Mouse (Mus musculus): ENCODE data around the gene Mtss1l. TPM values are rescaled to one million over a fixed set of nuclear protein-coding genes. Genes with fewer than 3 reads are reported as not detected.

The Mtss1l gene
- polyA plus RNA-seq, 1 experiment from 2014 or later = 31.8 TPM

DNA sequence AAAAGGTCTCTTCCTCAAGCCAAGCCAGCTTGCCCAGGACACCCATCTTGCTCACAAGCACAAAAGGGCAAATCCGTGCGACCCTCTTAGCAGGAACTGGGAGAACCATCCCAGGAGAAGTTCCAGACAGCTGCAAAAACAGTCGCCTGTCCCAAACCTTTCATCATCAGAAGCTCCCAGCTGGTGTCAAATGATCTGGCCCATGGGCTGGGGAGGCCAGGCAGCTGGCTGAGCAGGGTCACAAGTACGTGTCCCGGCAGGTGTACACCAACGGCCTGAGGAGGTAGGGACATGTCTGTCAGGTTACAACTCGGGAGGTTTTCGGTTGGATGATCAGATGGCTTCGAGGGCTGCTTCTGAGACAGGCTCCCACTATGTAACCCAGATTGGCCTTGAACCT, 25.4 kb downstream of the Mtss1l start:
- Histone ChIP-seq H3K27me3 (replicated peaks) (no peaks in the 10 kb centered on the region), H3K36me3 (no peaks in the 10 kb centered on the region; the same call in 1 of the 2 replicates), H3K4me1 (peaks cover 7% of the 10 kb centered on the region; the same call in 1 of the 2 replicates), H3K27ac (replicated peaks) (no peak overlapping the region), H3K9ac (replicated peaks) (no peak overlapping the region), H3K4me3 (replicated peaks) (no peak overlapping the region), H3K4me2 (no peak overlapping the region), H3K9me3 (replicated peaks) (no peaks in the 10 kb centered on the region)
- ATAC-seq (ENCODE audit: low FRiP score) = no peak
- WGBS = 81% methylated on average over 9 of the region's 9 CpGs

DNA sequence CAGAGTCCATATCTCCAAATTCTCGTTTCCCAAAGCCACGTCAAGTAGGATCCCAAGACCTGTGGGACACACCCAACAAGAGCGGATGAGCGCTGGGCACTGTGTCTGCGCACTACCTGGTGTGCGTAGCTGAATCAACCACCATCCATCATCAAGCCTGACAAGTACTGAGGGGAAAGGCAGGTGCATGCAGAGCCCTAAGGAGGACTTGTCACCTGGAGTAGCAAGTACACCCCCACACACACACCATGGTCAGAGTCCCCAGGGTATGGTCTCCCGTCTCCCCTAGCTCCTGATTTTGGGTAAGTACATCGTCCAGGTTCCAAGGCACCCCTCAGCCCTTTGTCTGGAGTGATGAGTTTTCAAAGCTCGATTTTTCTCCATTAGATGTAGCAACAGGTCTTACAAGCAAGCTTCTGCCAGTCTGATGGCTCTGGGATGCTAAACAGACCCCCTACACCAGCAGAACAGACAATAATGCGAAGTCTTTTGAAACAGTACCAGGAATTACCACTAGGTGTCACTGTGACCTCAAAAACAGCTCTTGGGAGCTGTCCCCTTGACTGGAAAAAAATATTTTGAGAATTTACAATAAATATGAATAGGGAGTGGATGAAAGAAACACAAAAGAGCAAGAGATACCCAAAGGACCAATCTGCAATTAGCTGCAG, 28.4 kb downstream of the Mtss1l start:
- 58% methylated on average over 10 of the region's 10 CpGs for WGBS
- Histone ChIP-seq H3K4me1 (peaks cover 7% of the 10 kb centered on the region; the same call in 1 of the 2 replicates), H3K27ac (replicated peaks) (no peak overlapping the region), H3K27me3 (replicated peaks) (no peaks in the 10 kb centered on the region), H3K4me3 (replicated peaks) (no peak overlapping the region), H3K36me3 (no peaks in the 10 kb centered on the region), H3K4me2 (peak overlapping the region; percentile 27), H3K9me3 (replicated peaks) (no peaks in the 10 kb centered on the region), H3K9ac (replicated peaks) (no peak overlapping the region)
- ATAC-seq (ENCODE audit: low FRiP score) = peak; percentile 87

DNA sequence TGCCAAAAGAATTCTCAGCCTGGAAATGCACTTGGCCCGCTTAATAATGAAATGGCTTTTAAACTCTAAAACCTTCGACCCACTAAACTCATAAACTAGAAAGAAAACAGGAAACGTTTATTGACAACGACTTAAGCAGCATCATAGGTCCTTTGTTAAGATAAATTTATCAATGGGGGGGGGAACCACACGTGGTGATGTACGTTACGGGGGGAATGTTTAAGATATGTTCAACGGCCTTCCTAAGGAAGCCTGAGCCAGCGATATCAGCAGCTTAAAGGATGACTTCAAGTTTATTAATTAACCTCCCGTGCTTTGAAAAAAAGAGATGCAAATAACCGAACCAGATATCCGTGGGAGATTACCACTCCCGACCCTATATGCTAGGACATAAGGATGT, 29.0 kb downstream of the Mtss1l start:
- Histone ChIP-seq H3K4me3 (replicated peaks) (no peak overlapping the region), H3K9ac (replicated peaks) (0 out of 2 replicates have a peak overlapping the region, but pooled peaks have one; percentile 10), H3K4me2 (peak overlapping the region; percentile 27), H3K27me3 (replicated peaks) (no peaks in the 10 kb centered on the region), H3K9me3 (replicated peaks) (no peaks in the 10 kb centered on the region), H3K27ac (replicated peaks) (no peak overlapping the region), H3K4me1 (peaks cover 7% of the 10 kb centered on the region; the same call in 1 of the 2 replicates), H3K36me3 (no peaks in the 10 kb centered on the region)
- 37% methylated on average over 13 of the region's 13 CpGs for WGBS
- ATAC-seq (ENCODE audit: low FRiP score) = no peak

DNA sequence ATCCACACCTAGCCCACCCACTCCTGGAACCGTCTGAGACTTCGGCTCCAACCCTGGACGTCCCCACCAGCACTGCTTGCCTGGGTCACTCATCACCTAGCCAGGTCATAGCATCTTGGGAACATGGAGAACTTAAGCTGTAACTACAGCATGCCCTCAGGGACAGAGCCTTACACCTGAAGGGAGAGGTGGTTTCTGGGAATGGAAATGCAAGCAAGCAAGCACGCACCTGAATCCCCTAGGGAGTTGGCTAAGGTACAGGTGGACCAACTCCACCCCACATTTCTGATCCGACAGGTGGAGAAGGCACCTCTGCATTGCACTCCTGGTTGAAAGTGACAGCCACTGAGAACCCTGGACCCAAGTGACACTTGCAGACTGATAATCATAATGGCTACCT, 30.2 kb downstream of the Mtss1l start:
- no peak overlapping the region for H3K4me2 ChIP-seq
- no peak for ATAC-seq (ENCODE audit: low FRiP score)
- H3K4me3 ChIP-seq (replicated peaks) = no peak overlapping the region
- H3K9me3 ChIP-seq (replicated peaks) = no peaks in the 10 kb centered on the region
- WGBS = 88% methylated on average over 5 of the region's 5 CpGs
- no peaks in the 10 kb centered on the region for H3K27me3 ChIP-seq (replicated peaks)
- peaks cover 7% of the 10 kb centered on the region; the same call in 1 of the 2 replicates for H3K4me1 ChIP-seq
- H3K27ac ChIP-seq (replicated peaks) = no peak overlapping the region
- H3K9ac ChIP-seq (replicated peaks) = no peak overlapping the region
- H3K36me3 ChIP-seq = no peaks in the 10 kb centered on the region

DNA sequence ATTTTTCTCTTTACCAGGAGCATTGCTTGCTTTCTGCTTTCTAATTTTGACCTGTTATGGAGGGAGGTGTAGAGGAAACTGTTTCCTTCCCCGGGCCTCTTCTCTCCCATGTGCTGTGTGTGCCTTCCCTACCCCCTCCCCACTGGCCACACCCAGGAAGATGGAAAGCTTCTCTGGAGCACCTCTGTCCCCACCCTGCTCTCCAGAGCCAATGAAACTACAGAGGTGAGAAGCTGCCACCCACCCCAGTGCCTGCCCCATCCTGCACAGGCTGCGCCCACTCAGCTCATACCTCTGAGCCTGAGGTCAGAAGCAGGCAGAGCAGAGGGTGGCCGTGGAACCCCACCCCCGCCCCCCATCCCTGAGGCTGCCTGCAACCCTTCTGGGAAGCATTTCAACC, 33.4 kb downstream of the Mtss1l start:
- no peak overlapping the region for H3K9ac ChIP-seq (replicated peaks)
- H3K36me3 ChIP-seq = no peaks in the 10 kb centered on the region
- H3K4me2 ChIP-seq = no peak overlapping the region
- no peak overlapping the region for H3K4me3 ChIP-seq (replicated peaks)
- H3K9me3 ChIP-seq (replicated peaks) = no peaks in the 10 kb centered on the region
- H3K27ac ChIP-seq (replicated peaks) = no peak overlapping the region
- no peak for ATAC-seq (ENCODE audit: low FRiP score)
- WGBS = 64% methylated on average over 4 of the region's 4 CpGs
- H3K27me3 ChIP-seq (replicated peaks) = no peaks in the 10 kb centered on the region
- H3K4me1 ChIP-seq = peaks cover 7% of the 10 kb centered on the region; the same call in 1 of the 2 replicates

DNA sequence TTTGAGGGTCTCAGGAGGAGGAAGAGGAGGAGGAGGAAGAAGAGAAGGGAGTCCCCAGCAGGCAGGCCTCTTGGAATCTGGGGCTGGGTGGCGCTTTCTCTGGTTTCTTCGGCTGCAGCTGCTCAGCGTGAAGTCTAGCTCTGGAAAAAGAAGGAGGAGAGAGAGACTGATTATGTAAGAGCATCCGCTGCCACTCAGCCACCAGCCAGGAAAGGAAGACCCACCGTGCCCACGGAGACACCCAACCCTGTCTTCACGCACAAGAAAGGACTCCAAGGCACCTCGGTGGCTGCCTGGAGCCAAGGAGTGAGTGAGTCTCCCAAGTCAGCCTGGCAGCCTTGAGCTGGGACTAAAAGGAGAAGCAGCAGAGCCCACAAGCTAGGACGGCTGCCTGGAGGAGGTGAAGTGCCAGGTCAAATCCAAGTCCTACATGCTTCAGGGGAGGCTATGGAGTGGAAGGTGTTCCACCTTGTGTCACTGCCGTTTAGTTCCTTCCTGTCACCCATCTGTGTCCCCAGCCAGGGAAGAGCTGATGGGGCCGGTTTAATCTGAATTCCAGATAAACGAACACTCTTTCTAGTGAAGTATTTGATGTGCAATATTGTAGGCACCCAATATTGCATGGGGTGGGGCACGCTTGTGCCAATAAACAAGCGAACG, 34.4 kb downstream of the Mtss1l start:
- 67% methylated on average over 13 of the region's 15 CpGs for WGBS
- Histone ChIP-seq H3K9me3 (replicated peaks) (no peaks in the 10 kb centered on the region), H3K4me2 (no peak overlapping the region), H3K27ac (replicated peaks) (no peak overlapping the region), H3K27me3 (replicated peaks) (no peaks in the 10 kb centered on the region), H3K4me1 (no peaks in the 10 kb centered on the region), H3K36me3 (no peaks in the 10 kb centered on the region), H3K4me3 (replicated peaks) (no peak overlapping the region), H3K9ac (replicated peaks) (no peak overlapping the region)
- ATAC-seq (ENCODE audit: low FRiP score) = no peak

DNA sequence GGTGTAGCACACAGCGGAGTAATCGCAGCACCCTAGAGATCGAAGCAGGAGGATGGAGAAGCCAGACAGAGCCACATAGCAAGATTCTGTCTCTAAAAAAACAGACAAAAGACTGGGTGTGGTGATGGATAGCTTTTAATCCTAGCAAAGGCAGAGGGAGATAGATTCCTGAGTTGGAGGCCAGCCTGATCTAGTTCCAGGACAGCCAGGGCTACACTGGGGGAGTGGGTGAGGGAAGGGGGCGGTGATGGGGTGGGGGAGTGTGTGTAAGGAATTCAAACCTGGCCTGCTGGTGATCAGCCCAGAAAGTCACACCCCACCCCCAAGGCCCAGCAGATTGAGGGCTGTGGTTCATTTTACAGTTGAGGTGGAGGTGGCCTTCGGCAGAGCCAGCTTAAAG, 34.9 kb downstream of the Mtss1l start:
- ATAC-seq (ENCODE audit: low FRiP score) = no peak
- WGBS = 85% methylated on average over 5 of the region's 5 CpGs
- Histone ChIP-seq H3K36me3 (no peaks in the 10 kb centered on the region), H3K9ac (replicated peaks) (no peak overlapping the region), H3K27me3 (replicated peaks) (no peaks in the 10 kb centered on the region), H3K4me1 (no peaks in the 10 kb centered on the region), H3K4me2 (no peak overlapping the region), H3K27ac (replicated peaks) (no peak overlapping the region), H3K4me3 (replicated peaks) (no peak overlapping the region), H3K9me3 (replicated peaks) (no peaks in the 10 kb centered on the region)

DNA sequence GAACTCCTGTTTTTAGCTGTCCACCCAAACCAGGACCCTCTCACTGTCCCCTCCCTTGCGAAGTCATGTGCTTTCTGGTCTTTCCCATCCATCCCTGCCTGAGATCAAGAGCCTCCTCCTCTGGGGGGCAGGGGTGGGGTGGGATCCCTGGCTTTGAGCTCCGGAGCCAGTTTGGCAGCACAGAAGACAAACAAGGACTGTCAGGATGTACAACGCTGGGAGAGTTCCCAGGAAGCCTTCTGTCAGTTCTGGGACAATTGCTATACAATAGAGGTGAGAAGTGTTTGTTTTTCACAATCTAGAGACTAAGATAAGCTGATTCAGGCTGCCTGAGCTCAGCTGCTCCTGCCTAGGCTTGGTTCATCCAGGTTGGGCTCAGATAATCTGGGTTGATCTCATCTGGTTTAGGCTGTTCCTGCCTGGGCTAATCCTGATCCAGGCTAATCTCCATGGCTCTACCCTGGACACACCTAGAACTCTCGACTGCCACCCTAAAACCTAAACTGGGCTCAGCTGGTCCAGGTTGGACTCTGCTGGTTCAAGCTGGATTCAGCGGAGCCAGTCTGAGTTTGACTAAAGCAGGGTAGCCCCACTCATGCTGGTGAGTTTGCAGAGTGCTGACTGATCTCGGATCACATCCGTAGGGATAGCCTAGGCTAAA, 39.1 kb downstream of the Mtss1l start:
- Histone ChIP-seq H3K4me3 (replicated peaks) (no peak overlapping the region), H3K36me3 (no peaks in the 10 kb centered on the region), H3K4me1 (no peaks in the 10 kb centered on the region), H3K9ac (replicated peaks) (no peak overlapping the region), H3K4me2 (no peak overlapping the region), H3K9me3 (replicated peaks) (no peaks in the 10 kb centered on the region), H3K27ac (replicated peaks) (no peak overlapping the region), H3K27me3 (replicated peaks) (no peaks in the 10 kb centered on the region)
- no peak for ATAC-seq (ENCODE audit: low FRiP score)
- WGBS = 72% methylated on average over 7 of the region's 7 CpGs

DNA sequence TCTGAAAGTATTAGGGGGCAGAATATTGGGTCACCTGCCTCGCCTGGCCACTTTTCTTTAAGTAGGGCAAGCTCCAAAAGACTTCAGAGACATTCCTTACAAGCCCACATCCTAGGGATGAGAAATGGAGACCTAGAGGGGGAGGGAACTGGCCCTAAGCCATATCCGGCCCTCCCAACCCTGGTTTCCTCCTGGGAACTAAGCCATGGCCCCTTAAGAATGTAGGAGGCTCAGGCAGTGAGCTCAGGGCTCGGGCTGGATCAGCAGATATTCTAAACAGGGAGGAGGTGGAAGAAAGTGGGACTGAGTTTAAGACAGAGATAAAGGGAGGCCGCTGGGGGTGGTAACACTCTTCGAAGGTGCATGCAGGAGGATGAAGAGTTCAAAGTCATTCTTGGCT, 39.9 kb downstream of the Mtss1l start:
- H3K9ac ChIP-seq (replicated peaks) = no peak overlapping the region
- ATAC-seq (ENCODE audit: low FRiP score) = no peak
- no peaks in the 10 kb centered on the region for H3K27me3 ChIP-seq (replicated peaks)
- H3K4me1 ChIP-seq = no peaks in the 10 kb centered on the region
- no peaks in the 10 kb centered on the region for H3K9me3 ChIP-seq (replicated peaks)
- 68% methylated on average over 5 of the region's 5 CpGs for WGBS
- no peak overlapping the region for H3K4me3 ChIP-seq (replicated peaks)
- no peak overlapping the region for H3K4me2 ChIP-seq
- no peak overlapping the region for H3K27ac ChIP-seq (replicated peaks)
- no peaks in the 10 kb centered on the region for H3K36me3 ChIP-seq

DNA sequence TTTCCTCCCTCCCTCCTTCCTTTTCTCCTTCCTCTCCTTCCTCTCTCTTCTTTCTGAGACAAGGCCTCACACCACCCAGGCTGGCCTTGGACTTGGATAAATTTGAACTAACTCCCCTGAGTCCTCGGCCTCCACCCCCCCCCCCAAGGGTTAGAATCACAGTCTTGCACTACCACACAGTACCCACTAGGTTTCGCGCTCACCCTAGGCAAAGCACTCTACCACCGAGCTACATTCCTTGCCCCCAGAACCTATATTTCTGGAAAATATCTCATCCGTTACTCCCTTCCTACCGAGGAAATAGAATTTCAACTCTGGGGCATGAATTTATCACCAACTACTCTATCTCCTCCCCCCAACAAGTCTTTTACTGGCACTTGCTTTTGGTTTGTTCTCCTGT, 40.7 kb downstream of the Mtss1l start:
- H3K9me3 ChIP-seq (replicated peaks) = no peaks in the 10 kb centered on the region
- no peak overlapping the region for H3K4me2 ChIP-seq
- no peaks in the 10 kb centered on the region for H3K27me3 ChIP-seq (replicated peaks)
- no peak overlapping the region for H3K27ac ChIP-seq (replicated peaks)
- H3K9ac ChIP-seq (replicated peaks) = no peak overlapping the region
- WGBS = 63% methylated on average over 6 of the region's 6 CpGs
- H3K4me1 ChIP-seq = no peaks in the 10 kb centered on the region
- no peak for ATAC-seq (ENCODE audit: low FRiP score)
- no peaks in the 10 kb centered on the region for H3K36me3 ChIP-seq
- H3K4me3 ChIP-seq (replicated peaks) = no peak overlapping the region

DNA sequence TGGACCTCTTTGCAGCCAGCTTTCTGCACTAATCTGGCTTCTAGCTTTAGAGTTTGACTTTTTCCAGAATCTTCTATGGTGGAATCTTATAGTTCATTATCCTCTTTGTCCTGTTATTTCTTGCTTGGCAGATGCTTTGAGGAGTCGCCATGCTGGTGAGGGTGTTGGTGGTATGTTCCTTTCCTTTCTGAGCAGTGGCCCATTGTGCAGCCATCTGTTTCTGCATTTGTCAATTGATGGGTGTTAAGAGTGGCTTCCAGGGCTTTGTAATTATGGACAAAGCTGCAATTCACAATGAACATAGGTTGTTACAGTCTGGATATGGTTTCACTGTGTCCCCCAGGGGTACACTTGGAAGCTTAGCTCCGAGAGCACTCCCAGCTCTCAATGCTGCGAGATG, 43.4 kb downstream of the Mtss1l start:
- Histone ChIP-seq H3K27me3 (replicated peaks) (no peaks in the 10 kb centered on the region), H3K36me3 (no peaks in the 10 kb centered on the region), H3K9ac (replicated peaks) (no peak overlapping the region), H3K4me1 (no peaks in the 10 kb centered on the region), H3K27ac (replicated peaks) (no peak overlapping the region), H3K9me3 (replicated peaks) (no peaks in the 10 kb centered on the region), H3K4me2 (no peak overlapping the region), H3K4me3 (replicated peaks) (no peak overlapping the region)
- ATAC-seq (ENCODE audit: low FRiP score) = no peak
- WGBS = 44% methylated on average over 3 of the region's 3 CpGs

DNA sequence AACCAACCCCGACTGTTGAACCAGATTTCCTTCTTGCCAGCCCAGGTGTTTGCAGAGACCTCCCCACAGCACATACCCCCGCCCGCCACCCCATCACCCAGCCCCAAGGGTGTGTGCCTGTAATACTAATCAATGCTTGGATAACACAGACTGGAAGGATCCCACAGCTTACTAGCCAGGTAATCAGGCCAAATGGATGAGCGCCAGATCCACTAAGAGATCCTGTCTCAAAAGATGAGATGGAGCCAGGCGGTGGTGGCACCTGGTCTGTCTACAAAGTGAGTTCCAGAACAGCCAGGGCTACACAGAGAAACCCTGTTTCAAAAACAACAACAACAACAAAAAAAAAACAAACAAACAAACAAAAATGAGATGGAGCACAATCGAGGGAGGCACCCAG, 46.0 kb downstream of the Mtss1l start:
- no peak overlapping the region for H3K9ac ChIP-seq (replicated peaks)
- ATAC-seq (ENCODE audit: low FRiP score) = no peak
- no peaks in the 10 kb centered on the region for H3K4me1 ChIP-seq
- H3K4me3 ChIP-seq (replicated peaks) = no peak overlapping the region
- no peaks in the 10 kb centered on the region for H3K9me3 ChIP-seq (replicated peaks)
- 91% methylated on average over 6 of the region's 6 CpGs for WGBS
- no peaks in the 10 kb centered on the region for H3K36me3 ChIP-seq
- H3K4me2 ChIP-seq = no peak overlapping the region
- H3K27ac ChIP-seq (replicated peaks) = no peak overlapping the region
- no peaks in the 10 kb centered on the region for H3K27me3 ChIP-seq (replicated peaks)
